In genomic region chr1:38478246-38478743, GRCm38 (mm10) we compare ENCODE assay signal across 13 mouse cellular contexts.
DNase-seq lines count a peak whose midpoint lies in the region; ATAC-seq and TF ChIP-seq lines count a peak whose summit lies in the region.
"Had no signal": no experiment of that assay in that cellular context is flagged by ENCODE, and none has a peak within 500 bp of the region (broad histone marks: within the 10 kb centered on the region; RNA-seq: fewer than 3 reads in every experiment).

No protein-coding gene starts in this region.

- no peak for TF ChIP-seq CTCF in liver, adult 2 months (IDR thresholded peaks at IDR 0.05; ENCODE audit: low read depth, low read length)
- no peak for TF ChIP-seq CTCF in heart, postnatal 0 days (IDR thresholded peaks at IDR 0.05; ENCODE audit: low read depth)
- no peak for TF ChIP-seq CTCF in cerebellum, adult 2 months (IDR thresholded peaks at IDR 0.05; ENCODE audit: borderline replicate concordance, insufficient read depth, low read depth, low read length)

- H3K79me2 ChIP-seq in liver, adult 2 months (ENCODE audit: control insufficient read depth, insufficient read depth, low read length) = no peaks in the 10 kb centered on the region

- H3K9me3 ChIP-seq in embryonic facial prominence, embryonic 14.5 days (ENCODE audit: control insufficient read depth, low read length) = no peaks in the 10 kb centered on the region
- H3K9me3 ChIP-seq in embryonic facial prominence, embryonic 10.5 days = no peaks in the 10 kb centered on the region
- H3K9me3 ChIP-seq in heart, postnatal 0 days (replicated peaks; ENCODE audit: control insufficient read depth, low read length) = no peaks in the 10 kb centered on the region
- H3K9me3 ChIP-seq: hindbrain, embryonic 15.5 days; midbrain, embryonic 12.5 days had no signal

- H3K27me3 ChIP-seq in embryonic facial prominence, embryonic 14.5 days (replicated peaks; ENCODE audit: control insufficient read depth, insufficient read depth, low read length) = no peaks in the 10 kb centered on the region
- no peaks in the 10 kb centered on the region for H3K27me3 ChIP-seq in embryonic facial prominence, embryonic 10.5 days (replicated peaks; ENCODE audit: low read depth, poor library complexity, severe bottlenecking)
- H3K27me3 ChIP-seq in liver, adult 2 months (ENCODE audit: control insufficient read depth, insufficient read depth, low read length) = no peaks in the 10 kb centered on the region
- H3K27me3 ChIP-seq in heart, postnatal 0 days (ENCODE audit: control insufficient read depth, insufficient read depth, low read length) = no peaks in the 10 kb centered on the region
- H3K27me3 ChIP-seq in cerebellum, adult 2 months (ENCODE audit: control insufficient read depth, insufficient read depth, low read length) = no peaks in the 10 kb centered on the region
- H3K27me3 ChIP-seq: hindbrain, embryonic 15.5 days; midbrain, embryonic 12.5 days had no signal

- H3K4me1 ChIP-seq in embryonic facial prominence, embryonic 14.5 days (ENCODE audit: control insufficient read depth, insufficient read depth, low read length) = 0 out of 2 replicates have a peak, but pooled peaks cover 2% of the 10 kb centered on the region
- 0 out of 2 replicates have a peak, but pooled peaks cover 12% of the 10 kb centered on the region for H3K4me1 ChIP-seq in embryonic facial prominence, embryonic 10.5 days
- no peaks in the 10 kb centered on the region for H3K4me1 ChIP-seq in liver, adult 2 months (ENCODE audit: control insufficient read depth, insufficient read depth, low read length)
- H3K4me1 ChIP-seq in heart, postnatal 0 days (ENCODE audit: control insufficient read depth, insufficient read depth) = peaks cover 15% of the 10 kb centered on the region
- H3K4me1 ChIP-seq in cerebellum, adult 2 months (ENCODE audit: control insufficient read depth, insufficient read depth, low read length) = peaks cover 6% of the 10 kb centered on the region; the same call in 1 of the 2 replicates

- TF ChIP-seq EP300 in heart, postnatal 0 days (IDR thresholded peaks at IDR 0.05; ENCODE audit: low read depth) = 0 out of 2 replicates have a peak, but pooled peaks have one; percentile 28

- no peak overlapping the region for H3K27ac ChIP-seq in embryonic facial prominence, embryonic 14.5 days (replicated peaks; ENCODE audit: low read depth, low read length)
- H3K27ac ChIP-seq in embryonic facial prominence, embryonic 10.5 days (replicated peaks) = no peak overlapping the region; the same call in 1 of the 2 replicates
- peak overlapping the region; percentile 24; the same call in 1 of the 2 replicates for H3K27ac ChIP-seq in liver, adult 2 months (replicated peaks; ENCODE audit: insufficient read depth, low read depth, low read length)
- no peak overlapping the region for H3K27ac ChIP-seq in heart, postnatal 0 days (ENCODE audit: low read depth)
- no peak overlapping the region for H3K27ac ChIP-seq in cerebellum, adult 2 months (ENCODE audit: insufficient read depth, low read length)
- H3K27ac ChIP-seq: hindbrain, embryonic 15.5 days; midbrain, embryonic 12.5 days had no signal

- TF ChIP-seq POLR2A in liver, adult 2 months (IDR thresholded peaks at IDR 0.05; ENCODE audit: extremely low read depth, insufficient read depth, low read length) = no peak
- no peak for TF ChIP-seq POLR2A in cerebellum, adult 2 months (IDR thresholded peaks at IDR 0.05; ENCODE audit: borderline replicate concordance, insufficient read depth, low read length)

- ATAC-seq in embryonic facial prominence, embryonic 14.5 days (ENCODE audit: low read depth) = 0 out of 2 replicates have a peak, but pooled peaks have one; percentile 55
- ATAC-seq in heart, postnatal 0 days (ENCODE audit: insufficient read depth, low read depth) = peak; percentile 71

- no peak overlapping the region for H3K4me3 ChIP-seq in embryonic facial prominence, embryonic 14.5 days (ENCODE audit: low read depth, low read length)
- no peak overlapping the region for H3K4me3 ChIP-seq in embryonic facial prominence, embryonic 10.5 days
- H3K4me3 ChIP-seq in liver, adult 2 months (ENCODE audit: insufficient read depth, low read depth, low read length) = no peak overlapping the region
- H3K4me3 ChIP-seq in heart, postnatal 0 days (ENCODE audit: low read depth, low read length) = no peak overlapping the region
- H3K4me3 ChIP-seq in cerebellum, adult 2 months (replicated peaks; ENCODE audit: insufficient read depth, low read depth, low read length) = no peak overlapping the region
- H3K4me3 ChIP-seq: hindbrain, embryonic 15.5 days; midbrain, embryonic 12.5 days had no signal

- no peak for DNase-seq in embryonic facial prominence, embryonic 14.5 days (ENCODE audit: low spot score)
- DNase-seq in embryonic facial prominence, embryonic 10.5 days (ENCODE audit: low spot score) = no peak
- peak; percentile 14 for DNase-seq in liver, adult 2 months (ENCODE audit: extremely low read depth, low read depth, low spot score)
- no peak for DNase-seq in liver
- peak; percentile 50 for DNase-seq in heart, postnatal 0 days (ENCODE audit: low spot score)
- peak; percentile 80 for DNase-seq in lung, postnatal 36 days
- DNase-seq in cerebellum, adult 2 months = no peak
- DNase-seq in right cerebral cortex, postnatal 4 days = no peak
- DNase-seq: adrenal gland, postnatal 10 days; cerebellum, adult 11-12 months; thymus, adult 2 months had no signal

- no peak overlapping the region for H3K9ac ChIP-seq in embryonic facial prominence, embryonic 14.5 days (ENCODE audit: low read depth, low read length)
- no peak overlapping the region for H3K9ac ChIP-seq in liver, adult 2 months (ENCODE audit: low read depth, low read length)
- H3K9ac ChIP-seq in heart, postnatal 0 days (replicated peaks; ENCODE audit: low read depth, low read length) = no peak overlapping the region
- H3K9ac ChIP-seq: hindbrain, embryonic 15.5 days; midbrain, embryonic 12.5 days had no signal

- no peaks in the 10 kb centered on the region for H3K36me3 ChIP-seq in embryonic facial prominence, embryonic 14.5 days (ENCODE audit: control insufficient read depth, insufficient read depth, low read length)
- no peaks in the 10 kb centered on the region for H3K36me3 ChIP-seq in embryonic facial prominence, embryonic 10.5 days (replicated peaks)
- H3K36me3 ChIP-seq in liver, adult 2 months (ENCODE audit: control insufficient read depth, insufficient read depth, low read length) = no peaks in the 10 kb centered on the region
- H3K36me3 ChIP-seq in heart, postnatal 0 days (replicated peaks; ENCODE audit: control insufficient read depth, insufficient read depth, low read length) = no peaks in the 10 kb centered on the region
- H3K36me3 ChIP-seq: hindbrain, embryonic 15.5 days; midbrain, embryonic 12.5 days had no signal

- WGBS in embryonic facial prominence, embryonic 14.5 days = 55% methylated on average over 9 of the region's 9 CpGs
- WGBS in embryonic facial prominence, embryonic 10.5 days = 71% methylated on average over 9 of the region's 9 CpGs
- WGBS in liver, adult 2 months = 28% methylated on average over 9 of the region's 9 CpGs
- WGBS in heart, postnatal 0 days = 11% methylated on average over 9 of the region's 9 CpGs
- WGBS in cerebellum, adult 2 months = 55% methylated on average over 9 of the region's 9 CpGs

- no peak overlapping the region for H3K4me2 ChIP-seq in embryonic facial prominence, embryonic 14.5 days (ENCODE audit: low read depth, low read length)
- H3K4me2 ChIP-seq in heart, postnatal 0 days (ENCODE audit: low read depth, low read length) = peak overlapping the region; percentile 15; the same call in 1 of the 2 replicates
- H3K4me2 ChIP-seq: hindbrain, embryonic 15.5 days; midbrain, embryonic 12.5 days had no signal

Comparison
In these comparisons a context has a peak if more than half of its experiments do, and no peak if none do; other contexts are left out.
1. DNase-seq: peak in liver, adult 2 months (single experiment), heart, postnatal 0 days (single experiment) and lung, postnatal 36 days (single experiment); none in embryonic facial prominence, embryonic 14.5 days (single experiment), embryonic facial prominence, embryonic 10.5 days (single experiment), liver (single experiment), cerebellum, adult 2 months (0 of 2) and right cerebral cortex, postnatal 4 days (single experiment).